Mouse (Mus musculus) stomach, postnatal 0 days (tissue): ENCODE measurements around the gene Gm8909.
"Not testable (repeated sequence)": the region's sequence is repeated elsewhere in the genome, so short reads cannot be mapped to it uniquely, and the experiment has no call there.

ENCODE experiments used
- CTCF ChIP-seq: IDR thresholded peaks from 2 replicates; pipeline ENCODE4 v1.5.1; 2016; ENCODE audit warnings: antibody characterized with exemption, low read depth, mild to moderate bottlenecking, moderate library complexity
- EP300 ChIP-seq: optimal IDR thresholded peaks from 2 replicates; pipeline ENCODE3; 2016; ENCODE audit warnings: antibody characterized with exemption

- not testable (repeated sequence) for TF ChIP-seq CTCF, EP300
These were observed 46.9 kb downstream of the Gm8909 start, which contains the start of gene Gm19684 for GRCm38 (mm10) chr17:36121352-36122020.
